Mouse (Mus musculus) limb, embryonic 13.5 days (tissue): Measurements from ENCODE around the gene Vmn1r131. TPM values are rescaled to one million over a fixed set of nuclear protein-coding genes. Genes with fewer than 3 reads are reported as not detected.
"Not testable (repeated sequence)": the region's sequence is repeated elsewhere in the genome, so short reads cannot be mapped to it uniquely, and the experiment has no call there.

Experiments used
- ATAC-seq: fragments of 200-750 bp; cut with Nextera tagmentation; 2 replicates; pipeline ENCODE4 v1.8.0; 2017; ENCODE audit warnings: low read depth, moderate number of reproducible peaks, moderate TSS enrichment; ENCODE audit not compliant: low FRiP score
- H3K27ac ChIP-seq: fragments of 300-500 bp; sonication (generic); 2 replicates; pipeline ENCODE4 v1.5.1; 2015; ENCODE audit warnings: inconsistent platforms, mild to moderate bottlenecking, moderate library complexity
- H3K27me3 ChIP-seq: fragments of 300-500 bp; sonication (generic); 2 replicates; pipeline ENCODE4 v1.6.1; 2015; ENCODE audit warnings: mild to moderate bottlenecking, inconsistent platforms
- H3K36me3 ChIP-seq: fragments of 300-500 bp; sonication (generic); 2 replicates; pipeline ENCODE4 v1.6.1; 2015; ENCODE audit warnings: inconsistent platforms, mild to moderate bottlenecking, moderate library complexity
- H3K4me1 ChIP-seq: fragments of 300-500 bp; sonication (generic); 2 replicates; pipeline ENCODE4 v1.6.1; 2015; ENCODE audit warnings: inconsistent platforms
- H3K4me2 ChIP-seq: fragments of 300-500 bp; sonication (generic); replicated peaks from 2 replicates; pipeline ENCODE4 v1.6.1; 2015; ENCODE audit warnings: inconsistent platforms, mild to moderate bottlenecking, moderate library complexity
- H3K4me3 ChIP-seq: fragments of 300-500 bp; sonication (generic); 2 replicates; pipeline ENCODE4 v1.5.1; 2015; ENCODE audit warnings: moderate library complexity, mild to moderate bottlenecking, inconsistent platforms
- H3K9ac ChIP-seq: fragments of 300-500 bp; sonication (generic); 2 replicates; pipeline ENCODE4 v1.6.1; 2015; ENCODE audit warnings: mild to moderate bottlenecking, inconsistent platforms
- H3K9me3 ChIP-seq: fragments of 300-500 bp; sonication (generic); 2 replicates; pipeline ENCODE4 v1.6.1; 2016; ENCODE audit warnings: inconsistent platforms
- WGBS: fragments of 180-500 bp; shearing (Covaris S2); methylation state at CpG from one replicate; pipeline ENCODE4 v1.1.7; 2015; 5-methylcytosine and 5-hydroxymethylcytosine counted together
- polyA plus RNA-seq: library from polyadenylated mRNA; unstranded; fragments of >200 nt; fragmentation: Nextera tagmentation; extraction: Ambion mirVana; gene quantifications from 2 replicates; pipeline ENCODE4 v1.2.1, GENCODE M21; 2015

Vmn1r131 gene
- not detected in 2 replicates for polyA plus RNA-seq

GRCm38 (mm10) chr7:21545990-21546389, at the start of gene Vmn1r131:
Gene Vmn1r131, minus strand, starts transcription at chr7:21546090.
- not testable (repeated sequence) for H3K4me3 ChIP-seq, H3K27ac ChIP-seq, ATAC-seq, H3K27me3 ChIP-seq, H3K36me3 ChIP-seq, H3K4me2 ChIP-seq, H3K9ac ChIP-seq, H3K4me1 ChIP-seq, H3K9me3 ChIP-seq
- WGBS: no CpG with 5 or more reads among the region's 2 CpGs

- H3K4me2 ChIP-seq, H3K36me3 ChIP-seq, H3K9ac ChIP-seq, H3K27me3 ChIP-seq, H3K27ac ChIP-seq, H3K9me3 ChIP-seq, H3K4me1 ChIP-seq, H3K4me3 ChIP-seq, ATAC-seq: not testable (repeated sequence)
- no CpG with 5 or more reads among the region's 3 CpGs for WGBS
Observed at GRCm38 (mm10) chr7:21511480-21511879, 34.4 kb downstream of the Vmn1r131 start, which contains the start of gene Vmn1r130. Gene Vmn1r130, plus strand, starts transcription at chr7:21511780.

Other genes starting within 250 kb of the Vmn1r131 start
- gene Vmn1r126, start 244.6 kb downstream of the Vmn1r131 start, polyA plus RNA-seq: not detected in 2 replicates
- not detected in 2 replicates for gene Vmn1r127, start 226.2 kb downstream of the Vmn1r131 start, polyA plus RNA-seq
- not detected in 2 replicates for gene Vmn1r128, start 196.7 kb downstream of the Vmn1r131 start, polyA plus RNA-seq
- not detected in 2 replicates for gene Vmn1r129, start 184.8 kb downstream of the Vmn1r131 start, polyA plus RNA-seq
- not detected in 2 replicates for gene Gm6882, start 113.3 kb downstream of the Vmn1r131 start, polyA plus RNA-seq
- not detected in 2 replicates for gene Vmn1r130, start 34.3 kb downstream of the Vmn1r131 start, polyA plus RNA-seq
- not detected in 2 replicates for gene Vmn1r132, start 68.0 kb upstream of the Vmn1r131 start, polyA plus RNA-seq
- not detected in 2 replicates for gene Gm4175, start 215.4 kb upstream of the Vmn1r131 start, polyA plus RNA-seq